Mouse (Mus musculus): ENCODE data around the gene Ncapd2. TPM values are rescaled to one million over a fixed set of nuclear protein-coding genes. Genes with fewer than 3 reads are reported as not detected.
A peak's percentile ranks its signal among the peaks of the same experiment; 100 is the strongest.

The Ncapd2 gene
- 10 to 100 TPM; 21.9 to 26.8 TPM for total RNA-seq (2021)

- intact Hi-C loops (cut with DNase I) = loop anchor here (2.0 kb wide), 2 partner anchors 23 to 27 kb away; partner anchors contain the start of gene Vamp1
- DNase-seq (ENCODE audit: low spot score) = peak; percentile 93
Measured at GRCm38 (mm10) chr6:125191332-125192015, at the start of gene Ncapd2, which contains the start of gene Mrpl51. Gene Ncapd2, minus strand, starts transcription at chr6:125191701. Gene Mrpl51, plus strand, starts transcription at chr6:125191801.

- DNase-seq (ENCODE audit: low spot score) = no peak
- intact Hi-C loops (cut with DNase I) = no loop called here
Measured at GRCm38 (mm10) chr6:125240617-125241016, 49.1 kb upstream of the Ncapd2 start.

- DNase-seq (ENCODE audit: low spot score) = no peak
- intact Hi-C loops (cut with DNase I) = no loop called here
Measured at GRCm38 (mm10) chr6:125239547-125239946, 48.0 kb upstream of the Ncapd2 start.

- no peak for DNase-seq (ENCODE audit: low spot score)
- intact Hi-C loops (cut with DNase I) = no loop called here
Measured at GRCm38 (mm10) chr6:125238396-125238795, 46.9 kb upstream of the Ncapd2 start.

- intact Hi-C loops (cut with DNase I) = no loop called here
- DNase-seq (ENCODE audit: low spot score) = no peak
Measured at GRCm38 (mm10) chr6:125237421-125237820, 45.9 kb upstream of the Ncapd2 start.

- intact Hi-C loops (cut with DNase I) = no loop called here
- DNase-seq (ENCODE audit: low spot score) = no peak
Measured at GRCm38 (mm10) chr6:125236782-125237181, 45.3 kb upstream of the Ncapd2 start, which contains the start of gene Cd27. Gene Cd27, minus strand, starts transcription at chr6:125237010.

- intact Hi-C loops (cut with DNase I) = no loop called here
- DNase-seq (ENCODE audit: low spot score) = no peak
Measured at GRCm38 (mm10) chr6:125236341-125236740, 44.8 kb upstream of the Ncapd2 start.

- intact Hi-C loops (cut with DNase I) = no loop called here
- no peak for DNase-seq (ENCODE audit: low spot score)
Measured at GRCm38 (mm10) chr6:125234520-125234828, 43.0 kb upstream of the Ncapd2 start.

- DNase-seq (ENCODE audit: low spot score) = no peak
- intact Hi-C loops (cut with DNase I) = no loop called here
Measured at GRCm38 (mm10) chr6:125233816-125234519, 42.5 kb upstream of the Ncapd2 start.

- intact Hi-C loops (cut with DNase I) = no loop called here
Measured at GRCm38 (mm10) chr6:125232516-125232915, 41.0 kb upstream of the Ncapd2 start.

GRCm38 (mm10) chr6:125232045-125232437 is 40.5 kb upstream of the Ncapd2 start:
- intact Hi-C loops (cut with DNase I) = no loop called here
- DNase-seq (ENCODE audit: low spot score) = no peak

More at GRCm38 (mm10) chr6:125232516-125232915, 41.0 kb upstream of the Ncapd2 start:
- no peak for DNase-seq (ENCODE audit: low spot score)

GRCm38 (mm10) chr6:125231117-125232044 is 39.9 kb upstream of the Ncapd2 start, which contains the start of gene Tapbpl:
Gene Tapbpl, minus strand, starts transcription at chr6:125231860.
- intact Hi-C loops (cut with DNase I) = no loop called here
- DNase-seq (ENCODE audit: low spot score) = peak; percentile 47

- intact Hi-C loops (cut with DNase I) = no loop called here
- no peak for DNase-seq (ENCODE audit: low spot score)
Measured at GRCm38 (mm10) chr6:125230571-125230970, 39.1 kb upstream of the Ncapd2 start.

GRCm38 (mm10) chr6:125225518-125226115 is 34.1 kb upstream of the Ncapd2 start:
- no peak for DNase-seq (ENCODE audit: low spot score)
- intact Hi-C loops (cut with DNase I) = no loop called here

- intact Hi-C loops (cut with DNase I) = loop anchor here (2.0 kb wide), 1 partner anchor 42 kb away; no protein-coding TSS in a partner anchor
- no peak for DNase-seq (ENCODE audit: low spot score)
Measured at GRCm38 (mm10) chr6:125222577-125222976, 31.1 kb upstream of the Ncapd2 start.

GRCm38 (mm10) chr6:125222146-125222545 is 30.6 kb upstream of the Ncapd2 start:
- intact Hi-C loops (cut with DNase I) = loop anchor here (2.0 kb wide), 1 partner anchor 43 kb away; no protein-coding TSS in a partner anchor
- no peak for DNase-seq (ENCODE audit: low spot score)

- intact Hi-C loops (cut with DNase I) = no loop called here
Measured at GRCm38 (mm10) chr6:125221115-125221745, 29.7 kb upstream of the Ncapd2 start.

GRCm38 (mm10) chr6:125218963-125219362 is 27.5 kb upstream of the Ncapd2 start:
- intact Hi-C loops (cut with DNase I) = loop anchor here (1.0 to 5.0 kb wide), 2 partner anchors 51 to 148 kb away; no protein-coding TSS in a partner anchor
- no peak for DNase-seq (ENCODE audit: low spot score)

More at GRCm38 (mm10) chr6:125221115-125221745, 29.7 kb upstream of the Ncapd2 start:
- DNase-seq (ENCODE audit: low spot score) = no peak

GRCm38 (mm10) chr6:125217899-125218298 is 26.4 kb upstream of the Ncapd2 start:
- no peak for DNase-seq (ENCODE audit: low spot score)
- intact Hi-C loops (cut with DNase I) = loop anchor here (5.0 kb wide), 1 partner anchor 149 kb away; no protein-coding TSS in a partner anchor
